ENCODE assay signal across 8 mouse cellular contexts in genomic region chr11:117031249-117031648, GRCm38 (mm10).
DNase-seq lines count a peak whose midpoint lies in the region; ATAC-seq and TF ChIP-seq lines count a peak whose summit lies in the region.

No protein-coding gene starts in this region.

- H3K4me2 ChIP-seq in kidney, embryonic 16.5 days (replicated peaks; ENCODE audit: low read depth, low read length), result no peak overlapping the region
- no peak overlapping the region for H3K4me2 ChIP-seq in hindbrain, postnatal 0 days (ENCODE audit: low read depth, low read length)
- no peak overlapping the region for H3K4me2 ChIP-seq in liver, embryonic 16.5 days (ENCODE audit: low read depth, low read length)

- no peak overlapping the region for H3K4me3 ChIP-seq in kidney, embryonic 16.5 days (ENCODE audit: low read length)
- H3K4me3 ChIP-seq in hindbrain, postnatal 0 days (ENCODE audit: low read length), result no peak overlapping the region
- no peak overlapping the region for H3K4me3 ChIP-seq in liver, embryonic 16.5 days (ENCODE audit: low read depth, low read length)

- no peaks in the 10 kb centered on the region for H3K36me3 ChIP-seq in kidney, embryonic 16.5 days (ENCODE audit: insufficient read depth, low read length)
- H3K36me3 ChIP-seq in hindbrain, postnatal 0 days (ENCODE audit: insufficient read depth, low read length), result no peaks in the 10 kb centered on the region
- no peaks in the 10 kb centered on the region for H3K36me3 ChIP-seq in liver, embryonic 16.5 days (ENCODE audit: control insufficient read depth, insufficient read depth)

- peak; percentile 56 for DNase-seq in kidney, adult 11 months
- DNase-seq in brain, adult 2 months (ENCODE audit: low read depth, low spot score), result peak; percentile 74
- peak; percentile 47 for DNase-seq in hindbrain, postnatal 0 days (ENCODE audit: low spot score)
- DNase-seq in spleen, postnatal 36 days (ENCODE audit: low spot score in 2 of 2), result no peak
- DNase-seq in cerebellum, adult 9-11 months, result no peak
- no peak for DNase-seq in spleen, postnatal 10 days (ENCODE audit: low spot score in 2 of 2)

- 28% methylated on average over 4 of the region's 4 CpGs for WGBS in kidney, embryonic 16.5 days
- WGBS in hindbrain, postnatal 0 days, result 31% methylated on average over 4 of the region's 4 CpGs
- 17% methylated on average over 4 of the region's 4 CpGs for WGBS in liver, embryonic 16.5 days (ENCODE audit: insufficient replicate concordance)

- peaks cover 11% of the 10 kb centered on the region for H3K4me1 ChIP-seq in kidney, embryonic 16.5 days (ENCODE audit: insufficient read depth, low read length)
- peaks cover 29% of the 10 kb centered on the region for H3K4me1 ChIP-seq in hindbrain, postnatal 0 days (ENCODE audit: insufficient read depth, low read length)
- H3K4me1 ChIP-seq in liver, embryonic 16.5 days (ENCODE audit: control insufficient read depth, low read depth, low read length), result peaks cover 33% of the 10 kb centered on the region

- no peak overlapping the region for H3K9ac ChIP-seq in kidney, embryonic 16.5 days (replicated peaks; ENCODE audit: low read length)
- H3K9ac ChIP-seq in hindbrain, postnatal 0 days (replicated peaks; ENCODE audit: low read length), result peak overlapping the region; percentile 22; the same call in 1 of the 2 replicates
- H3K9ac ChIP-seq in liver, embryonic 16.5 days (ENCODE audit: low read depth, low read length), result no peak overlapping the region

- no peaks in the 10 kb centered on the region for H3K9me3 ChIP-seq in kidney, embryonic 16.5 days (ENCODE audit: low read length)
- H3K9me3 ChIP-seq in hindbrain, postnatal 0 days (ENCODE audit: low read length), result no peaks in the 10 kb centered on the region
- no peaks in the 10 kb centered on the region for H3K9me3 ChIP-seq in liver, embryonic 16.5 days (replicated peaks; ENCODE audit: control insufficient read depth, low read length)

- H3K27ac ChIP-seq in kidney, embryonic 16.5 days (ENCODE audit: low read length), result no peak overlapping the region
- H3K27ac ChIP-seq in hindbrain, postnatal 0 days, result peak overlapping the region; percentile 42; the same call in 1 of the 2 replicates
- no peak overlapping the region for H3K27ac ChIP-seq in liver, embryonic 16.5 days (ENCODE audit: low read length)

- TF ChIP-seq CTCF in hindbrain, postnatal 0 days (IDR thresholded peaks at IDR 0.05; ENCODE audit: low read depth), result no peak

- H3K27me3 ChIP-seq in kidney, embryonic 16.5 days (ENCODE audit: insufficient read depth, low read length), result no peaks in the 10 kb centered on the region
- H3K27me3 ChIP-seq in hindbrain, postnatal 0 days (ENCODE audit: insufficient read depth, low read length), result no peaks in the 10 kb centered on the region
- H3K27me3 ChIP-seq in liver, embryonic 16.5 days (ENCODE audit: control insufficient read depth, insufficient read depth, low read depth, low read length), result no peaks in the 10 kb centered on the region

- no peak for ATAC-seq in kidney, embryonic 16.5 days (ENCODE audit: low FRiP score, low TSS enrichment)
- ATAC-seq in hindbrain, postnatal 0 days, result no peak
- ATAC-seq in liver, embryonic 16.5 days (ENCODE audit: low read depth), result peak; percentile 38

Comparison
In these comparisons a context has a peak if more than half of its experiments do, and no peak if none do; other contexts are left out.
1. DNase-seq: peak in kidney, adult 11 months (single experiment), brain, adult 2 months (single experiment) and hindbrain, postnatal 0 days (single experiment); none in spleen, postnatal 36 days (0 of 2), cerebellum, adult 9-11 months (single experiment) and spleen, postnatal 10 days (0 of 2).